16 mouse cellular contexts compared by ENCODE assay signal in the genomic region with DNA sequence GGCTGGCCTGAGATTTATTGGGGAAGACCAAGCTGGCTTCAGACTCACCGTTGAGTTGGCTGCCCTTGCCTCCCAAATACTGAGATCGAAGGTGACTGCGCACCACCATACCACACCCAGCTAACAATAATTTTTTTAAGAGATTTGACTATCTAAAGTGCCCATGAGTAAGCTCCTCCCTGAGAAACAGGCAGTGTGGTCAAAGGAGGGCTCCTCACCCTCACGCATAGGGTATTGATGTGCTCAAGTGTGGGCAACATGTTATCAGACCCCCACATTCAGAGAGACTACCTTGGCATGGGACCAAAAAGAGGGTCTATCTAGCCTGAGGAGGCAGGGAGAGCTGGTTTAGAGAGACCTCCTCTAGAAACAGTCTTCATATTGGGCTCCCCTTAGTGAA.
DNase-seq lines count a peak whose midpoint lies in the region; ATAC-seq and TF ChIP-seq lines count a peak whose summit lies in the region.
"Had no signal": no experiment of that assay in that cellular context is flagged by ENCODE, and none has a peak within 500 bp of the region (broad histone marks: within the 10 kb centered on the region; RNA-seq: fewer than 3 reads in every experiment).

No protein-coding gene starts in this region.

- peaks cover 0 to 4% of the 10 kb centered on the region in 2 experiments; a peak in 2 of 4 replicates for H3K4me1 ChIP-seq in MEL (ENCODE audit: control insufficient read depth in 1 of 2, insufficient read depth in 2 of 2, low read length in 2 of 2)
- peaks cover 36% of the 10 kb centered on the region for H3K4me1 ChIP-seq in hindbrain, embryonic 15.5 days (replicated peaks)
- peaks cover 28% of the 10 kb centered on the region for H3K4me1 ChIP-seq in midbrain, embryonic 12.5 days

- WGBS in hindbrain, embryonic 15.5 days = 93% methylated on average over 4 of the region's 4 CpGs
- 92% methylated on average over 4 of the region's 4 CpGs for WGBS in midbrain, embryonic 12.5 days

- no peak overlapping the region for H3K9ac ChIP-seq in MEL (ENCODE audit: control insufficient read depth, low read depth, low read length, poor library complexity, severe bottlenecking)
- H3K9ac ChIP-seq in hindbrain, embryonic 15.5 days = no peak overlapping the region
- H3K9ac ChIP-seq in midbrain, embryonic 12.5 days (replicated peaks) = no peak overlapping the region
- H3K9ac ChIP-seq: embryonic facial prominence, embryonic 12.5 days had no signal

- TF ChIP-seq EP300 in MEL (IDR thresholded peaks at IDR 0.05; ENCODE audit: low read depth in 1 of 2, low read length in 2 of 2) = peak in 1 of 2 experiments; percentile 26; a peak in 1 of 4 replicates

- no peaks in the 10 kb centered on the region for H3K27me3 ChIP-seq in MEL (ENCODE audit: control insufficient read depth in 1 of 2, insufficient read depth in 2 of 2, low read length in 2 of 2)
- H3K27me3 ChIP-seq in hindbrain, embryonic 15.5 days = no peaks in the 10 kb centered on the region
- no peaks in the 10 kb centered on the region for H3K27me3 ChIP-seq in midbrain, embryonic 12.5 days
- H3K27me3 ChIP-seq: embryonic facial prominence, embryonic 12.5 days had no signal

- DNase-seq in cerebellum, postnatal 10 days = peak; percentile 21 to 48
- DNase-seq in cerebellum, postnatal 14 days = no peak
- DNase-seq in MEL (ENCODE audit: low read depth, low spot score) = peak; percentile 47
- no peak for DNase-seq in frontal cortex, postnatal 25 days (ENCODE audit: low spot score in 2 of 2)
- no peak for DNase-seq in layer of hippocampus, adult 11-12 months (ENCODE audit: low spot score)
- DNase-seq: cerebellum, adult 2 months; heart, adult 11 months; kidney, postnatal 36 days; lung, adult 18-20 months; right cerebral cortex, postnatal 25 days; thymus, adult 2 months had no signal

- no peak for ATAC-seq in hindbrain, embryonic 15.5 days (ENCODE audit: low FRiP score, low read depth)
- ATAC-seq in midbrain, embryonic 12.5 days (ENCODE audit: low FRiP score, low read depth) = no peak
- ATAC-seq in megakaryocyte, adult 5-6 weeks (ENCODE audit: poor library complexity, severe bottlenecking) = no peak
- ATAC-seq: intestine, postnatal 0 days had no signal

- no peaks in the 10 kb centered on the region for H3K9me3 ChIP-seq in MEL (replicated peaks; ENCODE audit: insufficient read depth, low read length)
- H3K9me3 ChIP-seq in hindbrain, embryonic 15.5 days = no peaks in the 10 kb centered on the region
- H3K9me3 ChIP-seq in midbrain, embryonic 12.5 days = no peaks in the 10 kb centered on the region
- H3K9me3 ChIP-seq: embryonic facial prominence, embryonic 12.5 days had no signal

- H3K27ac ChIP-seq in MEL (ENCODE audit: control insufficient read depth, low read depth, low read length) = no peak overlapping the region
- 0 out of 2 replicates have a peak overlapping the region, but pooled peaks have one; percentile 10 for H3K27ac ChIP-seq in hindbrain, embryonic 15.5 days (replicated peaks)
- H3K27ac ChIP-seq in midbrain, embryonic 12.5 days (replicated peaks) = no peak overlapping the region
- H3K27ac ChIP-seq: embryonic facial prominence, embryonic 12.5 days had no signal

- no peak for TF ChIP-seq RAD21 in MEL (IDR thresholded peaks at IDR 0.05; ENCODE audit: low read depth, low read length)

- no peak for TF ChIP-seq POLR2A in MEL (IDR thresholded peaks at IDR 0.05; ENCODE audit: control insufficient read depth in 1 of 2, insufficient read depth in 1 of 2, low read depth in 1 of 2, low read length in 2 of 2, poor library complexity in 1 of 2)

- peak overlapping the region; percentile 65 for H3K4me2 ChIP-seq in hindbrain, embryonic 15.5 days
- H3K4me2 ChIP-seq in midbrain, embryonic 12.5 days (replicated peaks) = peak overlapping the region; percentile 74

- TF ChIP-seq CTCF in MEL (IDR thresholded peaks at IDR 0.05 in 2 of 3, conservative IDR thresholded peaks at IDR 0.05 in 1 of 3; ENCODE audit: control insufficient read depth in 1 of 3, insufficient read depth in 1 of 3, low read depth in 2 of 3, low read length in 3 of 3, poor library complexity in 1 of 3, severe bottlenecking in 1 of 3) = no peak

- H3K79me2 ChIP-seq in MEL (ENCODE audit: control insufficient read depth, insufficient read depth, low read length, poor library complexity) = no peaks in the 10 kb centered on the region

- peaks cover 0 to 2% of the 10 kb centered on the region in 2 experiments; a peak in 2 of 4 replicates for H3K36me3 ChIP-seq in MEL (ENCODE audit: control insufficient read depth in 1 of 2, insufficient read depth in 2 of 2, low read length in 2 of 2)
- no peaks in the 10 kb centered on the region for H3K36me3 ChIP-seq in hindbrain, embryonic 15.5 days
- no peaks in the 10 kb centered on the region for H3K36me3 ChIP-seq in midbrain, embryonic 12.5 days
- H3K36me3 ChIP-seq: embryonic facial prominence, embryonic 12.5 days had no signal

- no peak overlapping the region for H3K4me3 ChIP-seq in MEL (ENCODE audit: control insufficient read depth in 1 of 2, insufficient read depth in 1 of 2, low read depth in 2 of 2, low read length in 2 of 2)
- peak overlapping the region; percentile 61 for H3K4me3 ChIP-seq in hindbrain, embryonic 15.5 days
- H3K4me3 ChIP-seq in midbrain, embryonic 12.5 days = no peak overlapping the region

TF ChIP-seq in MEL, 35 proteins besides CTCF, POLR2A, EP300 and RAD21:
- TF ChIP-seq CHD1 (IDR thresholded peaks at IDR 0.05; ENCODE audit: low read depth, low read length) = no peak
- TF ChIP-seq E2F4 (IDR thresholded peaks at IDR 0.05; ENCODE audit: borderline replicate concordance, low read depth, low read length) = no peak
- no peak for TF ChIP-seq MEF2A (IDR thresholded peaks at IDR 0.05; ENCODE audit: extremely low read depth, insufficient replicate concordance, low read depth, low read length, poor library complexity, severe bottlenecking)
- TF ChIP-seq ZNF384 (IDR thresholded peaks at IDR 0.05; ENCODE audit: low read depth, low read length) = 0 out of 2 replicates have a peak, but pooled peaks have one; percentile 17
- no peak for TF ChIP-seq TBP (IDR thresholded peaks at IDR 0.05; ENCODE audit: low read depth, low read length)
TF ChIP-seq in MEL: peak in this region for 1.

Comparison
In these comparisons a context has a peak if more than half of its experiments do, and no peak if none do; other contexts are left out.
1. DNase-seq: peak in cerebellum, postnatal 10 days (2 of 2) and MEL (single experiment); none in cerebellum, postnatal 14 days (0 of 2), frontal cortex, postnatal 25 days (0 of 2) and layer of hippocampus, adult 11-12 months (single experiment).